Mouse (Mus musculus) layer of hippocampus, postnatal 10 days (tissue): Measurements from ENCODE around the gene Cacng1. TPM values are rescaled to one million over a fixed set of nuclear protein-coding genes. Genes with fewer than 3 reads are reported as not detected.
A peak's percentile ranks its signal among the peaks of the same experiment; 100 is the strongest.

Source experiments
- DNase-seq, 2 experiments: peaks; one replicate each; pipeline ENCODE4 v3.0.0; 2021; ENCODE audit warnings: low spot score in 2 of 2
- long read RNA-seq: library from polyadenylated mRNA; stranded (forward); transcript quantifications from one replicate; pipeline ENCODE4 v2.0.0, GENCODE M21; 2023
- total RNA-seq, 2 experiments: library from RNA; stranded (reverse); gene quantifications; 2 replicates each; pipeline ENCODE4 v1.2.3; 2021

The Cacng1 gene
- total RNA-seq: under 1 TPM in 1 of 2 experiments, not detected in 1; 0.27 TPM
- long read RNA-seq: 0 reads

DNA sequence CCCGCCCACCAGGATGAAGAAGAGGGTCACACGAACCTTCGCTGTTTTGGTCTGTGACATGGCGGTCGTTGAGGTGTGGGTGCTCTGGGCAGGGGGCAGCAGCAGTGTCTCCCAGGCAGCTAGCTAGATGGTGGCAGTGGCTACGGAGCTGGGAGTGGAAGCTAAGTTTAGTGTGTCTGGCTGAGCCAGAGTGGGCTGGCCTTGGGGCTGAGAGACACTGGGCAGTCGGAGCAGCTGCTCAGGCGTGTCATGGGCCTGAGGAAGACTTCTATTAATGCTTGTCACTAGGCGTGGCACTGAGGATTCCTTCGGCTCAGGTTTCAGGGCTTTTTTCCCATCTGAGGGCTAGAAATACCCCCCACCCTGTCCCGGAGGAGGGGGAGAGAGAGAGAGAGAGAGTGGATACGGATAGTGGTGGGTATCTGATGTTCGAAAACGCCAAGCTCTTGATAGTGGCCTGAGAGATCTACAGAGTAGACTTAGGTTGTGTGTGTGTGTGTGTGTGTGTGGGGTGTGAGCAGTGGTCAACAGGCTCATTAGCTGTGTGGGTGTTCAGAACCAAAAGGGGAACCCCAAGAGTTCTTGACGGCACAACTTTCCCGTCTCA lies at the start of gene Cacng1:
Gene Cacng1, minus strand, starts transcription at position 191 of the 607 bp plus-strand sequence.
- no peak for DNase-seq

GRCm38 (mm10) chr11:107762688-107763460 lies 46.6 kb upstream of the Cacng1 start:
- DNase-seq: no peak

- DNase-seq: peak in 1 of 2 experiments; percentile 50
Observed at GRCm38 (mm10) chr11:107761790-107762500, 45.6 kb upstream of the Cacng1 start.

GRCm38 (mm10) chr11:107760001-107760400 lies 43.7 kb upstream of the Cacng1 start:
- DNase-seq: no peak

GRCm38 (mm10) chr11:107759516-107759915 lies 43.2 kb upstream of the Cacng1 start:
- DNase-seq: no peak

DNA sequence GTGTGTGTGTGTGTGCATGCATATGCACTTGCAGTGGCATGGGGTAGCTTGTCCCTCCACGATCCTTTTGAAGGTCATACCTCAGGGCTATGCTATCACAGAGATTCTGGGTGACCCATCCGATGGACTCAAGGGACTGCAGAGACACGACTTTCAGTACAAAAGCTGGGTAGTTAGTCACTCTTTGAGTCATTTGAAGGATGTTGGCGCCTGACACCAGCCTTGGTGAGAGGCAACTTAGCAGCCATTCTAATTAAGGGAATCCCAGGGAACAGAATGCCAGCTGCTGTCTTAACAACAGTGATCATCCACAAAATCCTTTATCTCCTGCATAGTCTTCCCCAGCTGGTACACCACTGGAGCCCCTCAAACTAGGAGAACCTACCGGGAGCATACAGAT lies 32.8 kb upstream of the Cacng1 start:
- DNase-seq: no peak

DNA sequence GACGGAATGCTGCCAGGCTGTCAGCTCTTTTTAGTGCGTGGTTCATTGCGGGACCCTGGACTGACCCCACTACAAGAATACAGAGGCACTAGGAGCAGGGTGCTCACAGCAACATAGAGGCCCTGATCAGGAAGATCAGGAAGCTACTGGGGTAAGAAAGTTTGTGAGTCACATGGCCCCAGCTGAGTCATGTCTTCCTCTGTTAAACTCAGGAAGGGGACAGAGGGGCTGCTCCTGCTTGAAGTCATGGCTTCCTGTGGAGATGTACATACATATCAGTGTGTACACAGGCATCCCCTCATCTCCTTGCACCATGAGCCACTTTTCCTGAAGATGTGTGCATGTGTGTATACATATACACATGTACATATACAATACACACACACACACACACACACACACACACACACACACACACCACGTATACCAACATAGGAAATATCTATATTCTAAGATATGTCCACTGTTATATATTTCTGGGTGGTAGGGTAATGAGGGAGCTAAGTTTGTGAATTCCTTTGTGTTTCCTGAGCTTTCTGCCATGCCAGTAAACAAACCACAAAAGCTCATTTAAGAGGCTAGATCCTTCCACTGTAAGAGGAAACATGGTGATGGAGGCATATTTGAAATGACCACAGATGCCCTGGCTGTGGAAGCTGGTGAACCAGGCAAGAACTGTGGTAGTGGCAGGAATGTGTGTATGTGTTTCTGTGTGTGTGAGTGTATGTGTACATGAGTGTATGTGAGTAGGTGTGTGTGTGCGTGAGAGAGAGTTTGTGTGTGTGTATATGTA lies 32.1 kb upstream of the Cacng1 start:
- DNase-seq: no peak

GRCm38 (mm10) chr11:107743100-107743499 lies 26.8 kb upstream of the Cacng1 start:
- no peak for DNase-seq

- DNase-seq: peak in 1 of 2 experiments; percentile 30
Observed at GRCm38 (mm10) chr11:107738418-107739099, 22.2 kb upstream of the Cacng1 start.

DNA sequence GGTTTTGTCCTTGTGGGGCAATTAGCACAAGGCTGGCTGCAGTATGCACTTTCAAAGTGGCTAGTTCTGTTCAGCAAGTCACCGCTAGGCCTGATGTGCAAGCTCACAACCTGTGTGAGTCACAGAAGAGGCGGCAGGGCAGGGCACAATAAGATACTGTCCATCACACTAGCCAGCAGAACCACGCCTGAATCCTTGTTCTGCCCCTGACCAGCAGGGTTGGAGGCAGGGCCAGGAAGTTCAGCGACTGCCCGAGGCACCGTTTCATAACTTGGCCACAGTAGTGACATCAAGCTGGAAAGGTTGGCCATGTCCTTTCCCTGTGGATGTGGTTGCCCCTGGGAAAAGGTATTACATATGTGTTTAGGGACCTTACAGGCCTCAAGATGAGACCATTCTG lies 21.6 kb upstream of the Cacng1 start:
- no peak for DNase-seq

- no peak for DNase-seq
Observed at GRCm38 (mm10) chr11:107734133-107734532, 17.8 kb upstream of the Cacng1 start.

GRCm38 (mm10) chr11:107731498-107731897 lies 15.2 kb upstream of the Cacng1 start:
- DNase-seq: no peak

- DNase-seq: no peak
Observed at GRCm38 (mm10) chr11:107730940-107731339, 14.6 kb upstream of the Cacng1 start.

DNA sequence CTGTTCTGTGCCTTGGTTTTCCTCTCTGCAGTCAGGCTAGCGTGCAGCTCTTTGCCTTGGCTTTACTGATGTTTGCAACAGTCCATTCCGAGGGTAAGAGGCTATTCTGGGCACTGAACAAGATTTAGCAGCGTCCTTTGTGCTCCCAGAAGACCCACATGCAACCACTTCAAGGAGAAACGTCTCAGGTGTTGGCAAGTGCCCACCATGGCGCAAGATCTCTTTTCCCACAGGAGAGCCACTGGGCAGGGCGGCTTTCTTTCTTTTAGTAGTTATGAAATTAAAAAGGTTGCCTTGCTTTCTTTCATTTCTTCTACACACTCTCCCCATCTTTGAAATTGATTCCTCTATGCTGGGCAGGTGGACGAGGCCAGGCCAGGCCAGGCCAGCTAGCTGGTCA lies 12.8 kb upstream of the Cacng1 start:
- no peak for DNase-seq

DNA sequence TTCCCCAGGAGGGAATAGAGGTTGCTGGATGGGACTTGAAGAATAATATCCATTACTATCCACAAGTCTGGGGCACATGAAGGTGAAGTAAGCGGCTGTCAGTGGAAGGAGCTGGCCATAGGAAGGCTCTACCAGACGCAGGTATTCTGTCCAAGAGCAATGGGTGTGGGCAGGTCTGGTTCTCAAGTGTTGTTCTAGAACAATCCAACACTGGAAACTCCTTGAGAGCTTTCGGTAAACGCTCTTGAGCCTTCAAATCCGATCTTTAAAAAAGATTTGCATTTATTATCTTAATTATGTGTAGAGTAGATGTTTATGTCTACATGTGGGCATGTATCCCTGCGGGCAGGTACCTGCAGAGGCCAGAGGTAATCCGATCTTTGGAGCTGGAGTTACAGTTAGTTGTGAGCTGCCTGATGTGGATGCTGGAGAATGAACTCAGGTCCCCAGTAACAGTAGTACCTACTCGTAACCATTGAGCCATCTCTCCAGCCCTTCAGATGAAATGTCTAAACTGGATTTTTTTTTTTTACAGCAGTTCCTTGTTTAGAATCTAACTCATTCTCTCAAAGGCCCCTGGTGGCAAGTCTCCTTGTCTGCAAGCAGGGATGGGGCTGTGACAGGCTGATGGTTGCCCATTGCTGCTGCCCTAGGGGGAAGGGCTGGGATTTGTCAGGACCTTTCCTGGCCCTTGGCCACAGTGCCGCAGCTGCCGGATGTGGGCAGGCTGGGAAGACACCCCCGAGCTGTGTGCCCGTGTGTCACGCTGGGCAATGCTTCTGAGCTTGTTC lies 11.9 kb upstream of the Cacng1 start:
- peak; percentile 43 to 58 for DNase-seq

DNA sequence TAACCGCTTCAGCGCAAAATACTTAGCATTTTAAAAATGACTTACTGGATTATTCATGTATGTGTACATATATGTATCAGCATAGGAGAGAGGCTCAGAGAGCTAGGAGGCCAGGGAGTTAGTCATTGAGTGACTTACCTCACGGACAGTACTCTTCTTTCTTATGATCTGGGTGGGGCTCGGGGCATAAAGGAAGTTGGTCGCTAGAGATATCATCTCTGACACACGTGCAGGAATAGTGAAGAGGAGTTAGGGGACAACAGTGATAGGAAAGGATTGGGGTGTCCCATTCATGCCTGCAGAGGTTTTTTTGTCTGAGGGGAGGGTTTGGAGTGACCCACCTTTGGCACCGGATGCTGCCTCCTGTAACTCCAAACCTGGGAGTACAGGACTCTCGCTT lies 8.3 kb upstream of the Cacng1 start:
- no peak for DNase-seq

- no peak for DNase-seq
Observed at GRCm38 (mm10) chr11:107721057-107721456, 4.7 kb upstream of the Cacng1 start.

DNA sequence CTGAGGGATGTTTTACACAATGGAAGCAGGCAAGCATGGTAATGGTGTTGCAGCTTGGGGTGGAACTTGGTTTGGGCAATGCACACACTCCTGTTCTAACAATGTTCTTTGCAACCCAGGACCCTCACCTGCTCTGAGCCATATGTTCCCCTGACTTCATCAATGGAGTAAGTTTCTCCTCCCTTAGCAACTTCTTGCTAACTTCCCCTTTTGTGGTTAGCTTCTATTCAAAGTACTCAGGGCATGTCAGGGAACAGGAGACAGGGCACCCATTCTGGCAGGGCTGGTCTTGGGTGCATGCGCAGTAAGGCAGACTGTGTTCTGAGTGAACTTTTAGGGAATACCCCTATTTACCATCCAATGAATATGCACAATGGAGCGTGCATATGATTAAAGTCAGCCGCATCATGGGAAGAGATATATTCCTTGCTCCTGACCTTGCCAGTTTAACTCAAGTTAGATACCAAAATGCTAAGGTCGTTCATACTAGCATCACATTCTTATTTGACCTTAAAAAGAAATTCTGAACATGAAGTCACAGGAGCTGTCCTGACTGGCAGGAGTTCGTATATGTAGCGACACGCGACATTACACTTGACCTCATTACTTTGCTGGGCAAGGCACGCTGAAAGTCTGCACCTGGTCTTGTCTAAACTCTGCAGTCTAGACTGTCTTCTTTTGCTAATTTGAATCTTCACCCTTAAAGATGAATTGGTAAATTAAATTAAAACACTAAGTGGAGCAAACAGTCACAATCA lies 4.1 kb upstream of the Cacng1 start:
- no peak for DNase-seq

DNA sequence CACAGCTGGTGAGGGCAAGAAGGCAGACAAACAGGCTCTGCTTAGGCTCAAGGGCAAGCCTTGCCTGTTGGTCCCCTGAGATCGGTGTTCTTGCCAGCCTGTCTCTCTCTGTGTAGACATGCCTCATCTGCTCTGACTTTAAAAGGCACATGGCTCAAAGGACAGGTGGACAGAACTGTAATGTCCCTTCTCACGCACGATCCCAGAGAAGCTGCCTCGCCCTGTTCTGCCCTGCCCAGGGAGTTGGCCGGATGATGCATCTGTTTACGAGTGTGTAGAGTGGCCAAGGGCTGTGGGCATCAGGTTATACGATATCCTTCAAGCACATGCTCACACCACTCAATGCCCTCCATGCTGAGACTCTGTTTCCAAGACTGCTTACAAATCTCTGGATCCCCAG lies 2.0 kb downstream of the Cacng1 start:
- no peak for DNase-seq
